8 mouse cellular contexts compared by ENCODE assay signal in the genomic region with DNA sequence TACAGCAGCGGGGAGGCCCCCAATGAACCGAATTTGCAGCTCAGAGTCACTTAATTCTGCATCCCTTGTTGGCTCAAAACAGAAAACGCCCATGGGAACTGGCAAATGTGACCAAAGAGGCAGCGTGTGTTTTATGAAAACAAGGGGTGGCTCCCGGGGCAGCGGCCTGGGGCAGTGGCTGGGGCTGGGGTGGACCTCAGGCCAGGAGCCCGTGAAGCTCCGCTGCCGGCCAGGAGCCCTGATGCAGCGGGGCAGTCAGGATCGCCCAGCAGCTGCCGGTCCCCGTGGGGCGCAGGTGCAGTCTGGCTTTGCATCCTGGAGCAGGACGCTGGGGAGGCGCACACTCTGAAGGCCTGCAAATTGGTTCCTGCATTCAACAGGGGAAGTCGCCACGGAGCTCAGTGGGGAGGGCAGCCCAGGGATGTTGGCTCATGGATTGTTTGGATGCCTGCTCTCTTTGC.
DNase-seq lines count a peak whose midpoint lies in the region; ATAC-seq and TF ChIP-seq lines count a peak whose summit lies in the region.

No protein-coding gene starts in this region.

- 28% methylated on average over 18 of the region's 18 CpGs for WGBS in heart, postnatal 0 days
- WGBS in stomach, postnatal 0 days = 26% methylated on average over 18 of the region's 18 CpGs

- no peaks in the 10 kb centered on the region for H3K36me3 ChIP-seq in heart, postnatal 0 days (replicated peaks; ENCODE audit: control insufficient read depth, insufficient read depth, low read length)
- H3K36me3 ChIP-seq in stomach, postnatal 0 days (ENCODE audit: control insufficient read depth, insufficient read depth, low read length) = no peaks in the 10 kb centered on the region

- no peak overlapping the region for H3K4me3 ChIP-seq in left cerebral cortex, adult 2 months
- H3K4me3 ChIP-seq in heart, postnatal 0 days (ENCODE audit: low read depth, low read length) = no peak overlapping the region
- no peak overlapping the region for H3K4me3 ChIP-seq in stomach, postnatal 0 days (ENCODE audit: low read depth, low read length)

- H3K27ac ChIP-seq in left cerebral cortex, adult 2 months = peak overlapping the region; percentile 40; the same call in 1 of the 2 replicates
- H3K27ac ChIP-seq in heart, postnatal 0 days (ENCODE audit: low read depth) = no peak overlapping the region
- H3K27ac ChIP-seq in stomach, postnatal 0 days (replicated peaks) = 0 out of 2 replicates have a peak overlapping the region, but pooled peaks have one; percentile 30

- no peak for TF ChIP-seq CTCF in left cerebral cortex, adult 2 months (IDR thresholded peaks at IDR 0.05)
- TF ChIP-seq CTCF in heart, postnatal 0 days (IDR thresholded peaks at IDR 0.05; ENCODE audit: low read depth) = no peak
- TF ChIP-seq CTCF in stomach, postnatal 0 days (IDR thresholded peaks at IDR 0.05; ENCODE audit: low read depth) = no peak

- intact Hi-C loops in left cerebral cortex, adult 2 months (cut with DNase I) = no loop called here
- intact Hi-C loops in left cerebral cortex, postnatal 36 days (cut with DNase I) = no loop called here

- H3K9me3 ChIP-seq in heart, postnatal 0 days (replicated peaks; ENCODE audit: control insufficient read depth, low read length) = no peaks in the 10 kb centered on the region
- H3K9me3 ChIP-seq in stomach, postnatal 0 days (ENCODE audit: control insufficient read depth, low read length) = no peaks in the 10 kb centered on the region

- H3K4me2 ChIP-seq in heart, postnatal 0 days (ENCODE audit: low read depth, low read length) = peak overlapping the region; percentile 40
- H3K4me2 ChIP-seq in stomach, postnatal 0 days (replicated peaks; ENCODE audit: low read depth) = no peak overlapping the region; the same call in 1 of the 2 replicates

- no peak for DNase-seq in left cerebral cortex, adult 2 months (ENCODE audit: extremely low spot score in 1 of 2, low spot score in 2 of 2)
- DNase-seq in left cerebral cortex, postnatal 36 days (ENCODE audit: low spot score in 2 of 2) = no peak
- DNase-seq in cerebellum, postnatal 36 days = peak; percentile 26 to 43
- no peak for DNase-seq in heart, postnatal 0 days (ENCODE audit: low spot score)
- peak; percentile 35 for DNase-seq in mesoderm, embryonic 11.5 days (ENCODE audit: low read depth, low spot score)
- no peak for DNase-seq in stomach, postnatal 0 days (ENCODE audit: low spot score)
- DNase-seq in layer of hippocampus, adult 18-20 months (ENCODE audit: low spot score in 2 of 2) = no peak
- no peak for DNase-seq in right cerebral cortex, postnatal 25 days

- no peaks in the 10 kb centered on the region for H3K27me3 ChIP-seq in heart, postnatal 0 days (ENCODE audit: control insufficient read depth, insufficient read depth, low read length)
- no peaks in the 10 kb centered on the region for H3K27me3 ChIP-seq in stomach, postnatal 0 days (ENCODE audit: control insufficient read depth, insufficient read depth, low read length)

- ATAC-seq in heart, postnatal 0 days (ENCODE audit: insufficient read depth, low read depth) = no peak
- no peak for ATAC-seq in stomach, postnatal 0 days (ENCODE audit: low FRiP score, low TSS enrichment)

- H3K9ac ChIP-seq in heart, postnatal 0 days (replicated peaks; ENCODE audit: low read depth, low read length) = no peak overlapping the region
- H3K9ac ChIP-seq in stomach, postnatal 0 days (ENCODE audit: low read length) = 0 out of 2 replicates have a peak overlapping the region, but pooled peaks have one; percentile 23

- no peak for TF ChIP-seq EP300 in heart, postnatal 0 days (IDR thresholded peaks at IDR 0.05; ENCODE audit: low read depth)
- TF ChIP-seq EP300 in stomach, postnatal 0 days (optimal IDR thresholded peaks at IDR 0.05) = no peak

- peaks cover 25% of the 10 kb centered on the region for H3K4me1 ChIP-seq in heart, postnatal 0 days (ENCODE audit: control insufficient read depth, insufficient read depth)
- peaks cover 9% of the 10 kb centered on the region for H3K4me1 ChIP-seq in stomach, postnatal 0 days (replicated peaks; ENCODE audit: control insufficient read depth, insufficient read depth)

Comparison
In these comparisons a context has a peak if more than half of its experiments do, and no peak if none do; other contexts are left out.
1. DNase-seq: peak in cerebellum, postnatal 36 days (2 of 2) and mesoderm, embryonic 11.5 days (single experiment); none in left cerebral cortex, adult 2 months (0 of 2), left cerebral cortex, postnatal 36 days (0 of 2), heart, postnatal 0 days (single experiment), stomach, postnatal 0 days (single experiment), layer of hippocampus, adult 18-20 months (0 of 2) and right cerebral cortex, postnatal 25 days (single experiment).